Mouse (Mus musculus): ENCODE results near the gene Mapk10.

GRCm38 (mm10) chr5:102904066-102904465 lies 307.1 kb downstream of the Mapk10 start:
- TF ChIP-seq CTCF (conservative IDR thresholded peaks at IDR 0.05; ENCODE audit: low read length) (no peak), NANOG (IDR thresholded peaks at IDR 0.05; ENCODE audit: borderline replicate concordance, low read length) (no peak), POU5F1 (IDR thresholded peaks at IDR 0.05; ENCODE audit: borderline replicate concordance, low read length) (no peak)
